ENCODE assay signal across 28 mouse cellular contexts in genomic region chr16:86701700-86702099, GRCm38 (mm10).
DNase-seq lines count a peak whose midpoint lies in the region; ATAC-seq lines count a peak whose summit lies in the region.
"Had no signal": no experiment of that assay in that cellular context is flagged by ENCODE, and none has a peak within 500 bp of the region (broad histone marks: within the 10 kb centered on the region; RNA-seq: fewer than 3 reads in every experiment).

No protein-coding gene starts in this region.

- H3K4me3 ChIP-seq in kidney, embryonic 16.5 days (ENCODE audit: low read length): no peak overlapping the region
- no peak overlapping the region for H3K4me3 ChIP-seq in forebrain, embryonic 10.5 days
- H3K4me3 ChIP-seq: embryonic facial prominence, embryonic 10.5 days; embryonic facial prominence, embryonic 13.5 days; erythroblast, embryonic 14.5 days; forebrain, embryonic 13.5 days; gastrocnemius, adult 2 months; heart, embryonic 12.5 days; heart, embryonic 15.5 days; hindbrain, embryonic 10.5 days; hindbrain, embryonic 13.5 days had no signal

- DNase-seq in kidney, postnatal 36 days: no peak
- DNase-seq in embryo, embryonic 10.5 days (ENCODE audit: low spot score): peak; percentile 23
- peak; percentile 14 for DNase-seq in embryo, embryonic 9.5 days (ENCODE audit: extremely low spot score)
- DNase-seq in left cerebral cortex, postnatal 36 days (ENCODE audit: low spot score in 2 of 2): no peak
- DNase-seq in forebrain, embryonic 10.5 days (ENCODE audit: extremely low spot score, low spot score): no peak
- DNase-seq: adrenal gland, adult 2 months; adrenal gland, postnatal 14 days; cerebellum, adult 11 months; cerebellum, adult 2 months; cerebellum, adult 9-11 months; cerebellum, postnatal 25 days; gastrocnemius, adult 2 months; gastrocnemius, postnatal 14 days; heart, adult 11 months; heart, postnatal 10 days; heart, postnatal 36 days had no signal

- no peaks in the 10 kb centered on the region for H3K27me3 ChIP-seq in kidney, embryonic 16.5 days (ENCODE audit: insufficient read depth, low read length)
- H3K27me3 ChIP-seq in forebrain, embryonic 10.5 days (ENCODE audit: poor library complexity, severe bottlenecking): no peaks in the 10 kb centered on the region
- H3K27me3 ChIP-seq: embryonic facial prominence, embryonic 13.5 days; forebrain, embryonic 13.5 days; heart, embryonic 12.5 days; heart, embryonic 15.5 days; hindbrain, embryonic 13.5 days had no signal

- no peaks in the 10 kb centered on the region for H3K36me3 ChIP-seq in kidney, embryonic 16.5 days (ENCODE audit: insufficient read depth, low read length)
- H3K36me3 ChIP-seq in forebrain, embryonic 10.5 days (replicated peaks): no peaks in the 10 kb centered on the region
- H3K36me3 ChIP-seq: embryonic facial prominence, embryonic 10.5 days; embryonic facial prominence, embryonic 13.5 days; heart, embryonic 12.5 days; heart, embryonic 15.5 days; hindbrain, embryonic 10.5 days; hindbrain, embryonic 13.5 days had no signal

- 32% methylated on average over 4 of the region's 4 CpGs for WGBS in kidney, embryonic 16.5 days
- WGBS in forebrain, embryonic 10.5 days: 75% methylated on average over 4 of the region's 4 CpGs

- H3K4me2 ChIP-seq in kidney, embryonic 16.5 days (replicated peaks; ENCODE audit: low read depth, low read length): no peak overlapping the region
- H3K4me2 ChIP-seq: embryonic facial prominence, embryonic 13.5 days; forebrain, embryonic 13.5 days; heart, embryonic 12.5 days; heart, embryonic 15.5 days; hindbrain, embryonic 13.5 days had no signal

- H3K9ac ChIP-seq in kidney, embryonic 16.5 days (replicated peaks; ENCODE audit: low read length): no peak overlapping the region
- H3K9ac ChIP-seq: embryonic facial prominence, embryonic 13.5 days; forebrain, embryonic 13.5 days; heart, embryonic 12.5 days; heart, embryonic 15.5 days; hindbrain, embryonic 13.5 days had no signal

- H3K4me1 ChIP-seq in kidney, embryonic 16.5 days (ENCODE audit: insufficient read depth, low read length): no peaks in the 10 kb centered on the region
- no peaks in the 10 kb centered on the region for H3K4me1 ChIP-seq in forebrain, embryonic 10.5 days
- H3K4me1 ChIP-seq: embryonic facial prominence, embryonic 13.5 days; forebrain, embryonic 13.5 days; heart, embryonic 12.5 days; heart, embryonic 15.5 days; hindbrain, embryonic 10.5 days; hindbrain, embryonic 13.5 days had no signal

- intact Hi-C loops in left cerebral cortex, postnatal 36 days (cut with DNase I): no loop called here

- ATAC-seq in kidney, embryonic 16.5 days (ENCODE audit: low FRiP score, low TSS enrichment): peak; percentile 65; the same call in 1 of the 2 replicates
- ATAC-seq: CD4-positive, CD25-positive, alpha-beta regulatory T cell, adult 4 months; forebrain, embryonic 13.5 days; forebrain, embryonic 16.5 days; hindbrain, embryonic 16.5 days had no signal

- no peaks in the 10 kb centered on the region for H3K9me3 ChIP-seq in kidney, embryonic 16.5 days (ENCODE audit: low read length)
- no peaks in the 10 kb centered on the region for H3K9me3 ChIP-seq in forebrain, embryonic 10.5 days
- H3K9me3 ChIP-seq: embryonic facial prominence, embryonic 10.5 days; embryonic facial prominence, embryonic 13.5 days; forebrain, embryonic 13.5 days; heart, embryonic 12.5 days; heart, embryonic 15.5 days; hindbrain, embryonic 10.5 days; hindbrain, embryonic 13.5 days had no signal

- no peak overlapping the region for H3K27ac ChIP-seq in kidney, embryonic 16.5 days (ENCODE audit: low read length)
- H3K27ac ChIP-seq in forebrain, embryonic 10.5 days: no peak overlapping the region
- H3K27ac ChIP-seq: embryonic facial prominence, embryonic 10.5 days; embryonic facial prominence, embryonic 13.5 days; forebrain, embryonic 13.5 days; gastrocnemius, adult 2 months; heart, embryonic 15.5 days; hindbrain, embryonic 10.5 days; hindbrain, embryonic 13.5 days had no signal

Comparison
In these comparisons a context has a peak if more than half of its experiments do, and no peak if none do; other contexts are left out.
1. DNase-seq: peak in embryo, embryonic 10.5 days (single experiment) and embryo, embryonic 9.5 days (single experiment); none in kidney, postnatal 36 days (0 of 2), left cerebral cortex, postnatal 36 days (0 of 2) and forebrain, embryonic 10.5 days (single experiment).